Mouse (Mus musculus): ENCODE data around the gene Cdh11. TPM values are rescaled to one million over a fixed set of nuclear protein-coding genes. Genes with fewer than 3 reads are reported as not detected.
A peak's percentile ranks its signal among the peaks of the same experiment; 100 is the strongest.

Cdh11 gene
- polyA plus RNA-seq (2014; fragmentation: Nextera tagmentation; extraction: Ambion mirVana), result 112 and 123 TPM in 2 replicates

DNA sequence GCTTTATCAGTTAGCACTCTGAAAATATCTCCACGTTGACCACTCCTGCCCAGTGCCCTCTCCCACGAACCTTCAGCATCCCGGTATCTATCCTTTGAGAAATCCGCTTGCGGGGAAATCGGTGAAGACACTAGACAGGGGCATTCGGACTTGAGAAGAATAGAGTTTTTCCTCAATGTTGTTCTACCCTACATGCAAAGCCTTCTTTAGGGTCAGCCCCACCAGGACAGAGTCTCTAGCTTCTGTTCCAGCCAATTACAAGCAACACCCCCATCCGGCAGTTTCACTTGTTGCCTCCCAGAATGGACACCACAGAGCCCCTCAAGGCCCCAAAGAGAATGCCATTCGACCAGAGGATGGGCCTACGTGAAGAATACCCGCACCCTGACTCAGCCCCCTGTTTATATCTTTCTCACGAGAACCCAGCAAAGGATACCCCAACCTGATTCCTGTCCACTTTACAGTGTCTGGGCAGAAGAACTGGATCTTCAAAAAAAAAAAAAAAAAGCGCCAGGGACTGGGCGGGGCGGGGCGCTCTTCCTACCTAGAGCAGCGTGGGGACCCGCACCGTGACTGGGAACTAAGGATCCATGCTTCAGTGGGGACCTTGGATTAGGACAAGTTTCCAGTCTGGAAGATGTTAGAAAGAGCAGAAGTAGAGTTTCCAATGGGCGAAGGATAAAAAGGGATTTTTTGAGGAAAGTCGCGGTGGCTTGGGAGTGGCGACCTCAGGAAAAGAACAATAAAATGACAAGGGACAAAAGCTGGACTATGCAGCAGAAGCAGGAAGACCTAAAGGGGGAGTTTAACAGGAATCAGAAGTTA, at the start of gene Cdh11:
Gene Cdh11 (minus strand): TSS at position 51 of the 825 bp plus-strand sequence.
- Histone ChIP-seq H3K9ac (ENCODE audit: low read length) (peak within 1 kb of the TSS; percentile 98), H3K27ac (ENCODE audit: low read depth) (peak within 1 kb of the TSS; percentile 96), H3K4me3 (ENCODE audit: low read depth, low read length) (peak within 1 kb of the TSS; percentile 82), H3K4me2 (ENCODE audit: low read length) (peak within 1 kb of the TSS; percentile 74), H3K9me3 (ENCODE audit: control insufficient read depth, low read length) (no peaks in the 10 kb centered on the region), H3K4me1 (replicated peaks; ENCODE audit: control insufficient read depth, insufficient read depth, low read length) (peaks cover 12% of the 10 kb centered on the region; the same call in 1 of the 2 replicates), H3K36me3 (ENCODE audit: control insufficient read depth, insufficient read depth, low read length) (no peaks in the 10 kb centered on the region), H3K27me3 (replicated peaks; ENCODE audit: control insufficient read depth, insufficient read depth, low read length) (peaks cover 10% of the 10 kb centered on the region; the same call in 1 of the 2 replicates)
- ATAC-seq (replicated peaks; ENCODE audit: low FRiP score, low TSS enrichment, low read depth) (no peak), DNase-seq (ENCODE audit: low spot score) (peak; percentile 69)
- 8% methylated on average over 22 of the region's 23 CpGs for WGBS

- no peak overlapping the region for H3K4me2 ChIP-seq (ENCODE audit: low read length)
- no peak overlapping the region for H3K27ac ChIP-seq (ENCODE audit: low read depth)
- no peaks in the 10 kb centered on the region for H3K4me1 ChIP-seq (replicated peaks; ENCODE audit: control insufficient read depth, insufficient read depth, low read length)
- no peak overlapping the region for H3K9ac ChIP-seq (ENCODE audit: low read length)
- no peaks in the 10 kb centered on the region for H3K36me3 ChIP-seq (ENCODE audit: control insufficient read depth, insufficient read depth, low read length)
- ATAC-seq (replicated peaks; ENCODE audit: low FRiP score, low TSS enrichment, low read depth) (no peak), DNase-seq (ENCODE audit: low spot score) (no peak)
- H3K27me3 ChIP-seq (replicated peaks; ENCODE audit: control insufficient read depth, insufficient read depth, low read length), result no peaks in the 10 kb centered on the region
- no peak overlapping the region for H3K4me3 ChIP-seq (ENCODE audit: low read depth, low read length)
- 88% methylated on average over 5 of the region's 5 CpGs for WGBS
- H3K9me3 ChIP-seq (ENCODE audit: control insufficient read depth, low read length), result no peaks in the 10 kb centered on the region
These were observed 28.5 kb upstream of the Cdh11 start for GRCm38 (mm10) chr8:102813959-102814358.

DNA sequence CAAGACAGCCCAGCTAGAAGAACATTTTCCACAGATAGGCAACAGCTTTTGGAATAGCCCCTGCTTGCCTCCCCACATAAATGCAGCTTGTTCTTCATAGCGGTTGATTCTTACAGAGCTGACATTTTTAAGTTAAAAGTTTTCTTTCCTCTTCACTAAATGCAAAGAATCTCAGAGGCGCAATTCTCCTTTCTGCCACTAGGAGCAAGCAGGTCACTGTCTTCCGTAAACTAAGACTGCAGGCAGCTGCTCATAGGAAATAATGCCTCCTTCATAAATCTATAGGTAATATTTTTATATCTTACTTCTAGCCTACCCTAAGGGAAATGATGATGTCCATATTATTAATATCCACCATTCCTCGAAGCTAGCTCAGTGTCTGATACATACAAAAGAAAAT, 4.9 kb upstream of the Cdh11 start:
- ATAC-seq (replicated peaks; ENCODE audit: low FRiP score, low TSS enrichment, low read depth) (no peak), DNase-seq (ENCODE audit: low spot score) (no peak)
- peaks cover 12% of the 10 kb centered on the region; the same call in 1 of the 2 replicates for H3K4me1 ChIP-seq (replicated peaks; ENCODE audit: control insufficient read depth, insufficient read depth, low read length)
- H3K36me3 ChIP-seq (ENCODE audit: control insufficient read depth, insufficient read depth, low read length), result no peaks in the 10 kb centered on the region
- no peaks in the 10 kb centered on the region for H3K9me3 ChIP-seq (ENCODE audit: control insufficient read depth, low read length)
- peaks cover 5% of the 10 kb centered on the region; the same call in 1 of the 2 replicates for H3K27me3 ChIP-seq (replicated peaks; ENCODE audit: control insufficient read depth, insufficient read depth, low read length)
- 25% methylated on average over 4 of the region's 4 CpGs for WGBS
- no peak overlapping the region for H3K4me2 ChIP-seq (ENCODE audit: low read length)
- no peak overlapping the region for H3K9ac ChIP-seq (ENCODE audit: low read length)
- H3K27ac ChIP-seq (ENCODE audit: low read depth), result no peak overlapping the region
- H3K4me3 ChIP-seq (ENCODE audit: low read depth, low read length), result no peak overlapping the region

DNA sequence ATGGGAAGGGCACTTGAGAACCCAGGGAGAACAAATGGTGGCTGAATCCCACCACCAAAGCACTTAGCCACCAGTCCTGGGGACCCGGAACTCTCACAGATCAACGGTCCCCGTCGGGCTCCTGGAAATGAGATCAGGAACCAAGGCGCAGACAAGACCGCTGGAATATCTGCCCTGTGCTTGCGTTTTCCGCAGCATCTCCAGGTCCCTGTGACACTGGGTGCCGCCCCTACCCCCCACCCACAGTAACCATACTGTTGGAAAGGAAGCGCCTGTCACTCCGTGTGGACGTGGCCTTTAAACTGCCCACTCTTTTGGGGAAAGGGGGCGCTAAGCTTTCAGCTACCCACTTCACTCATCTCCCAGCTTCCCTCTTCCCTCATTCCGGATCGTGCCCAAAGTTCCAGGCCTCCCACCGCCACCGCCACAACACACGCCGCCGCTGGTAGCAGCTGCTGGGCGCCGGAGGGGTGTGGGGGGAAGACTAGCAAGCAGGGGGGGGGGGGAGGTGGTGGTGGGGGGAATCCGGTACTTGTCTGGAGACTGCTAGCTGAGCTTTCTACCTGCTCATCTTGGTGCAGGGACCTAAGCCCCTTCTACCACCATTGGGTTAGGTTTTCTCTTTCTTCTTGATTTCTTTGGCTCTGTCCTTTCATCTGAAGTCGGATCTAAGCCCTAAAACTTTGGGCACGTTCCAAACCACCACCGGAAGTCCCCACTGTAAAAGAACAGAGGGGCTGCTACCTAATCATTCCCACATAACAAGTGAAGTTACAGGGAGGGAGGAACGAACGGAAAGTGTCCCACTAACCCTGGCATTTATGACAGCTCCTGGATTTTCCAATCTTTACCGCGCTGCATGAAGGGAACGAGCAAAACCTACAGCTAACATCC, 1.3 kb upstream of the Cdh11 start:
- H3K36me3 ChIP-seq (ENCODE audit: control insufficient read depth, insufficient read depth, low read length), result no peaks in the 10 kb centered on the region
- DNase-seq (ENCODE audit: low spot score) (peak; percentile 73), ATAC-seq (replicated peaks; ENCODE audit: low FRiP score, low TSS enrichment, low read depth) (no peak)
- no peaks in the 10 kb centered on the region for H3K9me3 ChIP-seq (ENCODE audit: control insufficient read depth, low read length)
- peak overlapping the region; percentile 96; the same call in 1 of the 2 replicates for H3K27ac ChIP-seq (ENCODE audit: low read depth)
- H3K4me2 ChIP-seq (ENCODE audit: low read length), result peak overlapping the region; percentile 74
- peaks cover 10% of the 10 kb centered on the region; the same call in 1 of the 2 replicates for H3K27me3 ChIP-seq (replicated peaks; ENCODE audit: control insufficient read depth, insufficient read depth, low read length)
- H3K4me3 ChIP-seq (ENCODE audit: low read depth, low read length), result peak overlapping the region; percentile 82
- H3K9ac ChIP-seq (ENCODE audit: low read length), result peak overlapping the region; percentile 34
- WGBS, result 5% methylated on average over 31 of the region's 31 CpGs
- H3K4me1 ChIP-seq (replicated peaks; ENCODE audit: control insufficient read depth, insufficient read depth, low read length), result peaks cover 12% of the 10 kb centered on the region; the same call in 1 of the 2 replicates

DNA sequence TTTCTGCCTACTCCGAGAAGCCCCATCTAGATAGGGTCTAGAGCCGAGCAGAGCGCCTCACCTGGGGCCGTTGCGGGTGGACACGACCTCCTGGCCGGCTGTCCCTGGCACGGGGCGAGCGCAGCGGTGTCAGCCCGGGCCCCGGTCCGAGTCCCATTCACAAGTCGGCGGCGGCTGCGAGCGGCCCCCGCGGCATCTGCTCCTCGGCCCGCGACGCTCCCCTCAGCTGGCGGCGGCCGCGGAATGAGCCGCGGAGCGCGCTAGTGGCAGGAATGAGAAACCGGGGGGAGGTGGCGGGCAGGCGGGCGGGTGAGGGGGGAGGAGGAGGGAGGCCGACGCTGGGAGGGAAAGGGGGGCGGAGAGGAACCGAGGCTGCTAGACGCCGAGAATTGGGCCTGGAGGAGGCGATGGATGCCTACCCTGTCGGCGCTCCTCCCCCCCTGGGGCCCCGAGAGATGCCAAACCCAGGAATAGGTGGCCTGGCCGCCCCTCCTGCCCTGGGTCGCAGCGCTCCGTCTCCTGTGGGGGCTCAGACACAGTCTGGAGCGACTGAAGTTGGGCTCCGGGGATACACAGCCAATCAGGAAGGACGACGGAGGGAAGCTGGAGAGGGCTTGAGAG, 497 bp downstream of the Cdh11 start:
- Histone ChIP-seq H3K27me3 (replicated peaks; ENCODE audit: control insufficient read depth, insufficient read depth, low read length) (peaks cover 10% of the 10 kb centered on the region; the same call in 1 of the 2 replicates), H3K36me3 (ENCODE audit: control insufficient read depth, insufficient read depth, low read length) (no peaks in the 10 kb centered on the region), H3K9ac (ENCODE audit: low read length) (peak overlapping the region; percentile 98), H3K4me3 (ENCODE audit: low read depth, low read length) (peak overlapping the region; percentile 82), H3K27ac (ENCODE audit: low read depth) (peak overlapping the region; percentile 96), H3K4me2 (ENCODE audit: low read length) (peak overlapping the region; percentile 74), H3K4me1 (replicated peaks; ENCODE audit: control insufficient read depth, insufficient read depth, low read length) (peaks cover 12% of the 10 kb centered on the region; the same call in 1 of the 2 replicates), H3K9me3 (ENCODE audit: control insufficient read depth, low read length) (no peaks in the 10 kb centered on the region)
- under 1% methylated on average over 44 of the region's 55 CpGs for WGBS
- DNase-seq (ENCODE audit: low spot score), result peak; percentile 90
- ATAC-seq (replicated peaks; ENCODE audit: low FRiP score, low TSS enrichment, low read depth), result peak; percentile 72

DNA sequence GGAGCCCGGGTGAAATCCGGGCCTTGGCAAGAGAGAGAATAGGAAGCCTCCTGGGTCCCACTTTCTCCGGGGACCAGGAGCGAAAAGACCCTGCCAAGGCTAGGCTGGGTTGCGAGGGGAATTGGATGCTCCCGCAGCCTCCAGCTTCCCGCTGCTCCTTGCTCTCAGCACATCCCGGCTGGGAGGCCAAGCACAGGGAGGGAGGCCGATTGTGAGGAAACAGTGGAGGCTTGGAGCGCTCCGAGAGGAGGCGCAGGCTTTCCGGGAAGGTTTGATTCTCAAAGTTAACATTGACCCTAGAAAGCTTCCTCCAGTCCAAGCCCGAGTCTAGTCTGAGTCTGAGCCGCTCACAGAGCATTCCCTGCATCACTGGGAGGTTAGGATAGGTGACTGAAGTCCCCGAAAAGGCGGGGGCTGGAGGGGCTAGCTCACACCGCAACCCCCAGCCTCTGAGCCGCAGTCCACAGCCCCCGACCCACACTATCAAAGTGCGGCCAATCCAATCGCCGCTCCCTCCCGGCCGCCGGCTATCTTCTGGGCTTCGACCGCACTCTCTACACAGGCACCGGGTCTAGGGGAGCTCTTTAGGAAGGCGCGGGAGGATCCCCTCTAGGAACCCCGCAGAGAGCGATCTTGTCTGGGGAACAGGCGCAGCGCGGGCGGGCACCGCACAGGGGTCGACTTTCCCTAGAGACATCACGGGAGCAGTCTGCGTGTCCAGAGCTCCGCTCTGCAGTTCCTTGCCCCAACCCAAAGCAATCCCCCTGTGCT, 1.4 kb downstream of the Cdh11 start:
- Histone ChIP-seq H3K36me3 (ENCODE audit: control insufficient read depth, insufficient read depth, low read length) (peaks cover 2% of the 10 kb centered on the region; the same call in 1 of the 2 replicates), H3K9me3 (ENCODE audit: control insufficient read depth, low read length) (no peaks in the 10 kb centered on the region), H3K4me1 (replicated peaks; ENCODE audit: control insufficient read depth, insufficient read depth, low read length) (peaks cover 12% of the 10 kb centered on the region; the same call in 1 of the 2 replicates), H3K4me2 (ENCODE audit: low read length) (peak overlapping the region; percentile 74), H3K9ac (ENCODE audit: low read length) (peak overlapping the region; percentile 98), H3K27me3 (replicated peaks; ENCODE audit: control insufficient read depth, insufficient read depth, low read length) (peaks cover 10% of the 10 kb centered on the region; the same call in 1 of the 2 replicates), H3K27ac (ENCODE audit: low read depth) (peak overlapping the region; percentile 96), H3K4me3 (ENCODE audit: low read depth, low read length) (peak overlapping the region; percentile 82)
- ATAC-seq (replicated peaks; ENCODE audit: low FRiP score, low TSS enrichment, low read depth) (peak; percentile 33), DNase-seq (ENCODE audit: low spot score) (peak; percentile 86)
- under 1% methylated on average over 42 of the region's 42 CpGs for WGBS

DNA sequence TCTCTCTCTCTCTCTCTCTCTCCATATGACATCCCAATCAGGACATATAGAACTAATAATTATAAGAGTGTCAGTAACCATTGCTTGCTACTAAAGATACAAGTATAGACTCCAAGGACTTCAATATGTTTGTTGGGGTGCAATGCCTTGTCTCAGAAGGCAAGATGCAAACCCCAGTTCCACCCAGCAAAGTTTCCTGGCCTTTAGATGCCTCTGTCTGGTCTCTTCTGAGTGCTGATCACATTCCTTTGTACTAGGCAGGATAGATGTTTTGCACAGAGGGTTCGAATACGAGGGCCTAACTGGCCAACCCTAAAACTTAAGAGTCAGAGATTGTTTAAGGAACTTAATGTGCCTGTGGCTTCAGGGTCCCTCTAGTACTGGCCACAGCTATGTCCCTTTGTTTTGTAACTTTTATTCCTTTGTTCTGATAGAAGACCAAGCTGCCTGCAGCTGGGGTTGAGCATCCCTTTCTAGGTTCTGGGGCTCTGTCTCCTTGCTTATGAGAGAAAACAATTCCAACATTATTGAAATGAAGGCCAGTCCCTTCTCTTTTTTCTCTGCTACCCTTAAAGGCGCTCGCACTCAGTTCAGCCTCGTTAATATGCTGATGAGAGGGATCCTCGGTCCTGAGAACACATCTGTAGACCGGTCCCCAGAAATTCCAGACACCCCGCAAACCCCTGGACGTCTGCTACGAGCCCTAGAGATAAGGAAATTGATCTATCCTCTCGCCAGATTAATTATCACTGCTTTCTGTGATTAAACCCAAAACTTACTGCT, 2.5 kb downstream of the Cdh11 start:
- peaks cover 10% of the 10 kb centered on the region; the same call in 1 of the 2 replicates for H3K36me3 ChIP-seq (ENCODE audit: control insufficient read depth, insufficient read depth, low read length)
- WGBS, result 1% methylated on average over 11 of the region's 11 CpGs
- H3K4me3 ChIP-seq (ENCODE audit: low read depth, low read length), result peak overlapping the region; percentile 82
- peaks cover 12% of the 10 kb centered on the region; the same call in 1 of the 2 replicates for H3K4me1 ChIP-seq (replicated peaks; ENCODE audit: control insufficient read depth, insufficient read depth, low read length)
- DNase-seq (ENCODE audit: low spot score), result peak; percentile 60
- peak overlapping the region; percentile 98 for H3K9ac ChIP-seq (ENCODE audit: low read length)
- peaks cover 10% of the 10 kb centered on the region; the same call in 1 of the 2 replicates for H3K27me3 ChIP-seq (replicated peaks; ENCODE audit: control insufficient read depth, insufficient read depth, low read length)
- no peak for ATAC-seq (replicated peaks; ENCODE audit: low FRiP score, low TSS enrichment, low read depth)
- H3K9me3 ChIP-seq (ENCODE audit: control insufficient read depth, low read length), result no peaks in the 10 kb centered on the region
- peak overlapping the region; percentile 74 for H3K4me2 ChIP-seq (ENCODE audit: low read length)
- H3K27ac ChIP-seq (ENCODE audit: low read depth), result peak overlapping the region; percentile 96
